ENCODE assay signal across 5 mouse cellular contexts in genomic region chr1:120033469-120033854, GRCm38 (mm10). TPM values are rescaled to one million over a fixed set of nuclear protein-coding genes. Genes with fewer than 3 reads are reported as not detected.
"Had no signal": no experiment of that assay in that cellular context is flagged by ENCODE, and none has a peak within 500 bp of the region (broad histone marks: within the 10 kb centered on the region; RNA-seq: fewer than 3 reads in every experiment).

No protein-coding gene starts in this region.

- H3K9me3 ChIP-seq: limb, embryonic 13.5 days; liver, embryonic 13.5 days; midbrain, embryonic 12.5 days had no signal

- H3K4me3 ChIP-seq: limb, embryonic 13.5 days; liver, embryonic 13.5 days; midbrain, embryonic 12.5 days had no signal

- H3K36me3 ChIP-seq: limb, embryonic 13.5 days; liver, embryonic 13.5 days; midbrain, embryonic 12.5 days had no signal

- H3K9ac ChIP-seq: limb, embryonic 13.5 days; liver, embryonic 13.5 days; midbrain, embryonic 12.5 days had no signal

- H3K4me1 ChIP-seq: limb, embryonic 13.5 days; midbrain, embryonic 12.5 days had no signal

- H3K27me3 ChIP-seq: limb, embryonic 13.5 days; liver, embryonic 13.5 days had no signal

- H3K27ac ChIP-seq: limb, embryonic 13.5 days; liver, embryonic 13.5 days; midbrain, embryonic 12.5 days had no signal

- H3K4me2 ChIP-seq: limb, embryonic 13.5 days; liver, embryonic 13.5 days; midbrain, embryonic 12.5 days had no signal

RNA-seq across cellular contexts. Expression of gene Sctr, which starts 26.8 kb away (rescaled TPM):
- polyA plus RNA-seq: liver, embryonic 13.5 days had no signal

RNA-seq across cellular contexts. Expression of gene Cfap221, which starts 36.4 kb away (rescaled TPM):
- polyA plus RNA-seq: intestine, embryonic 16.5 days; large intestine, adult 2 months; liver, embryonic 13.5 days had no signal
